Mouse (Mus musculus): ENCODE results near the gene Rex1bd.

Gene Rex1bd

DNA sequence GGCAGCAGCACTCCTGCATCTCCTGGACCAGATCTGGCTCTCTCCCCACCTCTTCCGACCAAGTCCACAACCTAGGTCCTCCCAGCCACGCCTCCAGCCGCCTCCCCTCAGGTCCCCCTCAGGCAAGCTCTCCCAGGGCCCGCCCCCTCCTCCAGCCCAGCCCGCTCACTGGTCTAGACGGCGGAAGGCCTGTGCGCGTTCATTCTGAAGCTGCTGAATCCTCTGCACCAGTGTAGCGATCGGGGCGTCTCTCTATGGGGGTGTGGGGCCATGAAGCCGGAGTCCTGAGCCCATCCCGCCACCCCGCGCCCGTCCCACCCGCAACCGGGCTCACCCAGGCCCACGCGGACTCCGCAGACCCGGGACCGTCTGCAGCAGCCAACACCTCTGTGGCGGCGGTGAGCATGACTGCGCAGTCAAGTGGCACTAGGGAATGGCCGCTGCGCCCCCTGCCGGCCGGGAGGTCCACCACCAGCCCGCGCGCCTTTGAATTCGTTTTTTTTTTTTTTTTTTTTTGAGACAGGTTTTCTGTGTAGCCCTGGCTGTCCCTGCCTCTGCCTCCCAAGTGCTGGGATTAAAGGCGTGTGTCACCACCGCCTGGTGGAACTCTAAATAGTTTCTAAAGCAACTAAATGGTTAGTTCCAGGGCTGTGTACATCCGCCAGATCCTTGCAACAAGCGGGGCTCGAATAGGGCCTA is at the start of gene Rex1bd:
Rex1bd (minus strand) TSS at position 425 of the 699 bp plus-strand sequence.
- peak; percentile 87 for DNase-seq (ENCODE audit: low spot score)

DNA sequence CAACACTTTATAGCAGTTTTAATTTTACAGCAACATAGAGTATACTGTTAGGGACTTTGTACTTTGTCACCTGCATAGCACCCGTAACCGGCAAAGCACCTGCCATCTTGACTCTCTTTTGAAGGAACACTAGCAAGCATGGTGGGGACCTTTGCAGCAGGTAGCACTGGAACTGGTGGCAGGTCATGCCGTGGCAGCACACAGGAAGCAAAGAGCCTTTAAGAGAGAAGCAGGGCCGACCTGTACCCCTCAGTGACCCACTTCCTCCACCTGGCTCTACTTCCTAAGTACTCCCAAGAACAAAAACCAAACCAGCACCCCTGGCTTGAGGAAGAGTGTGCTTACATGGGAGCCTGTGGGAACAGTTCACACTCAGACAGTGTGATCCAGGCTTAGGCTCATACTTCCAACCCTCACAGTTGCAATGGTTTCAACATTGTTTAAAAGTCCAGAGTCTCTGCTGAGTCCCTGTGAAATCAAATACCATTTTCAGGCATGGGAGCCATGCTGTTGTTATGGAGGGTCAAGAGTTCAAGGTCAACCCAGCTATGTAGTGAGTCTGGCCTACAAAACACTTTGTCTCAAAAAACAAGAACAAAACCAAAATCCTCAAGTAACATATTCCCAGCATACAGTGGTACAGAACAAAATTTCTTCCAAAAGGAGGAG is 48.7 kb upstream of the Rex1bd start:
- DNase-seq (ENCODE audit: low spot score), result no peak

DNA sequence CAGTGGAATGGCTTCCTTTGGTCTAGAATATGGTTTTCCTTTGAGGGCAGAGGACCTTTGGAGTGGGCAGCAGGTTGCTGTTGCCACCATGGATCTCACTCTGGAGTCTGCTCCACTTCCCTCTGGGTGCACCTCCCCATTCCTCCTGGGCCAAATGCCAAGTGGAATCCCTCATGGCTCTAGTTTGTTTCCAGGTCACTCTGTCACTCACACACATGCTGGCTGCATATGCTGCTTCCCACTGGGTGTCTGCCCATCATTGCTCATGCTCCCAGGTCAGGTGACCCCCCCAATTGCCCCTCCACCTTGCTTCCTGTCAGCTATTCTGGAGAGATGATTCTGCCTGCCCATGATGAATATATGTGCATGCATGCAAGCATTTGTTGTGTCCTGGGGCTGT is 47.2 kb upstream of the Rex1bd start:
- no peak for DNase-seq (ENCODE audit: low spot score)

DNA sequence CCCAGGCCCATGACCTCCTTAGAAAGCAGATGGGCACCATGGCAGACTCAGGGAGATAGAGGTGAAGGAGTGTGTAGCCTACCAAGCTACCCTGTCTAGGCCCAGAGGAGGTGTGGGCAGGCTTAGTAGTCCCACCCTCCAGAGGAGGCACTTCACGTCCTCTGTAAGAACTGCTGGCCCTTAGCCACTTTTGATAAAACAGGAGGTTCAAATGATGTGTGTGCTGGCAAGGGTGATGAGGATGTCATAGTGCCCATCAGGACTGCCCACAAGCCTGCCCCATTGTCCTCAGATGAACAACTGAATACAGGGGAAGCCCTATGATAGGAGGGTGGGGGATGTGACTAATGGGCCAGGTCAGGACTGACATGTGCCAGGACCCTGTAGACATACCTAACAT is 46.3 kb upstream of the Rex1bd start:
- DNase-seq (ENCODE audit: low spot score), result no peak

DNA sequence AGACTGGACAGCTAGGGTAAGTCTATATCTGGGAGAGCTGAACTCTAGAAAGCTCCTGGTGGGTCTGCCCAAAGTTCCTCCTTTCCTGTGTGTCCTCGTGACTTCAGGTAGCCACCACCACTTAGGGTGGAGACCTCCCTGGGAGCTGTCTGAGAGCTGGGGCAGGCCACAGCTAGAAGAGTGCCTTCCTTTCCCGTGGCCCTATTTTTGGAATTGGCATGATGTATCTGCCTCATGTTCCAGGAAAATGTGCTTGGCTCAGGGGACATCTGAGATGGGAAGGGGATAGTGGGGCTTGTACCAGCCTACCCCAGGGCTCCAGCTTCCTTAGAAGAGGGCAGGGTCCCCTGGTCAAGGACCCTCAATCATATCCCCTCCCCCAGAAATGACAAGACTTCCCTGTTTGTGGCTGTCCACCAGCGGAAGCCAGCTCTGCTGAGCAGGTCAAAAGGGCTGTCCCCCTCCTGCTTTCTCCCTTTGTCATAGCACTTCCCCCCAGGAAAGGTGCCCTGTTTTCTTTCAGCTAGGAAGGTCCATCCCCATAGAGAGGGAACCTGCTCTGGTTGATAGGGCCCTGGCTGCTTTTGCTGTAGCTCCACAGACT is 45.1 kb upstream of the Rex1bd start:
- no peak for DNase-seq (ENCODE audit: low spot score)

DNA sequence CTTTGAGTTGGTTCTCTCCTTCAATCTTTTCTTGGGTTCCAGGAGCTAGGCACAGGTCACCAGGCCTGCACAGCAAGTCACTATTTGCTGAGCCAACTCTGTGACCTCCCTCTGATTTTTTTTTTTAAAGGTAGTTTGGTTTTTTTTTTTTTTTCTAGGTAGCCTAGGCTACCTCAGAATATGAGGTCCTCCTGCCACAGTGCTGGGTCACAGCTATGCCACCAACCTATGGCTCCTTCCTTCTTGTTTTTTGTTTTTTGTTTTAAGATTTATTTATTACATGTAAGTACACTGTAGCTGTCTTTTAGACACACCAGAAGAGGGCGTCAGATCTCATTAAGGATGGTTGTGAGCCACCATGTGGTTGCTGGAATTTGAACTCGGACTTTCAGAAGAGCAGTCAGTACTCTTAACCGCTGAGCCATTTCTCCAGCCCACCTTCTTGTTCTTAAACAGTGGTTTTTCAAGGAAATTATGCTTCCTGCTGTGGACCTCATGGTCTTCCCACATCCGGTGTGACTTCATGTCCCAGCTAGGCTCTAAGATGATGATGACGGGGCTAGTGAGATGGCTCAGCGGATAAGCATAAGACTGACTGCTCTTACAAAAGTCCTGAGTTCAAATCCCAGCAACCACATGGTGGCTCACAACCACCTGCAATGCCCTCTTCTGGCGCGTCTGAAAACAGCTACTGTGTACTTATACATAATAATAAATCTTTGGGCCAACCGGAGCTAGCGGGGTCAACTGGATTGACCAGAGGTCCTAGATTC is 43.0 kb upstream of the Rex1bd start:
- no peak for DNase-seq (ENCODE audit: low spot score)

DNA sequence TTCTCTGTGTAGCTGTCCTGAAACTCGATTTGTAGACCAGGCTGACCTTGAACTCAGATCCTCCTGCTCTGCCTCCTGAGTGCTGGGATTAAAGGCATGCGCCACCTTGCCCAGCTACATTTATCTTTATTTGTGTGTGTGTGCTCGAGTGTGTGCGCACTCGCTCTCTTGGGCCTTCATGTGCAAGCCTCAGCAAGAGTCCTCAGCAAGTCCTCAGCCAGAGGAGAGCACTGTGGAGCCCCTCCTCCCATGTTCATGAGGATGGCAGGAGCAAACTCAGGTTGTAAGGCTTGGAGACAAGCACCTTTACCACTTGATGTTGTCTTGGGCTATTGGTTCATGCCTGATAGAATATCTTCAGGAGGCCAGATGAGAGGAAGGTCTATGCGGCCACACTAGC is 41.2 kb upstream of the Rex1bd start:
- no peak for DNase-seq (ENCODE audit: low spot score)

DNA sequence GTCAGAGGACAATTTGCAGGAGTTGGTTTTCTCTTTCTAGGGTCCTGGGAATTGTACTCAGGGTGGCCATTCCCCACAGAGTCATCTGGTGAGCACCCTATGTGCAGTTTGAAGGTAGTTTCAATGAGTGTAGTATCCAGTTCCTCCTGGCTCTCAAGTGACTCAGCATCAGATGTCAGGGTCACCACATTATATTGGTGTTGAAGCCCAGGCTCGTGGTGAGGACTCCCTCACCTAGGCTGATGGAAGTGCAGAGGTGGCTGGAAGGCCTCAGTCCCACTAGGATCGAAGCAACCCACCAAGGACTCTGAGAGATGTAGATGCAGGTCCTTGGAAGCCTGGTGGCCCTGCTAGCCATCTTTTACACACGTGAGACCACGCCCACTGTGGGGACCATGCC is 39.9 kb upstream of the Rex1bd start:
- no peak for DNase-seq (ENCODE audit: low spot score)

DNA sequence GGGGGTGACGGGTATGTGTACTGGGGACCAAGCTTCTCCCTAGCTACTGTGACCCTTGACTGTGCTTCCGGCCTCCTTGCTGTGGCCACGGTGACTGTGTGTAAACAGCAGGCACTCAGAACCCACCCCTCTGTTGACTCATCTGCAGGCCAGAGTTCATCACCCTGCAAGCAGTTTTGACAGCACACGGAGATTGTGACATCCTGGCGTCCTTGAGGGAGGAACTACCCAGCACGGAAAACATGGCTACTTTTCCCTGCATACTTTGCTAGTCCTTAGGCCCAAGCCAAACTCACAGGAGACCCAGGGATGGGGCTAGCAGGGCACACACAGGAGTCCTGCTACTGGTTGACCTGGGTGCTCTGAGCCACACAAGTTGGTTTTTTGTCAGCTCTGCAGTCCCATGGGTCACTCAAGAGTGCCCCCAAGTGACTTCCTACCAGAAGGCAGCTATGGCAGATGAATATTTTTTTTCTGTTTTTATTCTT is 37.7 kb upstream of the Rex1bd start:
- no peak for DNase-seq (ENCODE audit: low spot score)

DNA sequence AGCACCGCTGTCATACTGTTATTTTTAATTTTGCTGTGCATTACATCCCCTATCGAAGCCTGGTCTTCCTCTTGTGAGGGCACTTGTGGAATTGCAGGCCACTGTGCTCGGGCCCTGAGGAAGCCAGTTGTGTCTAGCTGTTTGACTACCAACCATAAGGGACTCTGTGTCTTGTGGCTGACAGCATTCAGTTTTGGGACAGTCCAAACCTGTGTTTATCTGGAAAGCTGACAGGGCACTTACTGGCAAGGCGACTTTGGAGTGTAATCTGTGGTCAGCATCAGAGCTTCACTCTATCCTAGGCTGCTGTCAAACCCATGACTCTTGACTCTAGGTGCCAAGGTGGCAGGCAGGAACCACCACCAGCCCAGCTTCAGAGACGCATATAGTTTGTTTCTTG is 34.5 kb upstream of the Rex1bd start:
- DNase-seq (ENCODE audit: low spot score), result no peak

DNA sequence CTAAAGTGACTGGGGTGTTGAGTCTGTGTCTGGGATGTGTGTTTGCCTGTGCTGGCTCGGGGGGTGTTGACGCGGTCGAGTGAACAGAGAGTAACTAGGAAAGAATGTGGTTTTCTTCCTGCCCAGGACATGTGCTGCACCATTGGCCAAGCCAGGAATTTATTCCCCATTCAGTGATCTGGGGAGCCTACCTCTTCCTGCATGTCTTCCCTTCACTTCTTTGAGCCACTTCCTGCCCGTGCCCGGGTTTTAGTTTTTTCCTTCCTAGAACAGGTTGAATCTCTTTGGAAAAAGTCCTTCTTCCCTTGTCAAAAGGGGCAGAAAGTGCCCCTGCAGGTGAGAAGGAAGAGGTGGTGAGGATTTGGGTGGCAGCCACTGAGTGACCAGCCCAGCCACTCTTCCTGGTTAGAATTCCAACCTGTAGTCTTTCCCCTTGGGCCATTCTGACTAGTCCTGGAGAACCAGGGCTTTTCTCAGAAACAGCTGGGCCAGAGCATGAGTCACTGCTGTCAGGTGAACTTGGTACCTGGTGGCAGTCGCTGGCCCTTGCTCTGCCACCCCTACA is 34.0 kb upstream of the Rex1bd start:
- DNase-seq (ENCODE audit: low spot score), result no peak

DNA sequence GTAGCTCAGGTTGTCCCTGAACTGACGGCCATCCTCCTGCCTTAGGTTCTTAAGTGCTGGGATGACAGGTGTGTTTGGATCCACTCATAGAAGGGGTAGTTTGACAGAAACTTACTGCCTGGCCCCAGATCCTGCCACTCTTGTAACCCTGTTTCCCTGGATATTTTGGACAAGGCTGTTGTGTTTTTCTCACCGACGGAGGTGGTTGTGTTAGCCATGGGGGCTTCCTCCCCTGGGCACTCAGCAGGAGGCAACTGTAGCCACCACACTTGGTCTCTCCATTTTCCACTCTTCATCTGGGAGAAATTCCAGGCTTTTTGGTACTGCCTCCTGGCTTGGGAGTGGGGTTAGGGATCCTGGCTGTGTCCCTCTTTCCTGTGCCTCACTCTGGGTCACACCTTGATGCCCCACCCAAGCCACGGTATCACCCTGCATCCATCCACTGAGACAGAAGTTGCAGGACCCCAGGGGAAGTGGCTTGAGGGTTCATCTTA is 33.5 kb upstream of the Rex1bd start:
- DNase-seq (ENCODE audit: low spot score), result no peak

DNA sequence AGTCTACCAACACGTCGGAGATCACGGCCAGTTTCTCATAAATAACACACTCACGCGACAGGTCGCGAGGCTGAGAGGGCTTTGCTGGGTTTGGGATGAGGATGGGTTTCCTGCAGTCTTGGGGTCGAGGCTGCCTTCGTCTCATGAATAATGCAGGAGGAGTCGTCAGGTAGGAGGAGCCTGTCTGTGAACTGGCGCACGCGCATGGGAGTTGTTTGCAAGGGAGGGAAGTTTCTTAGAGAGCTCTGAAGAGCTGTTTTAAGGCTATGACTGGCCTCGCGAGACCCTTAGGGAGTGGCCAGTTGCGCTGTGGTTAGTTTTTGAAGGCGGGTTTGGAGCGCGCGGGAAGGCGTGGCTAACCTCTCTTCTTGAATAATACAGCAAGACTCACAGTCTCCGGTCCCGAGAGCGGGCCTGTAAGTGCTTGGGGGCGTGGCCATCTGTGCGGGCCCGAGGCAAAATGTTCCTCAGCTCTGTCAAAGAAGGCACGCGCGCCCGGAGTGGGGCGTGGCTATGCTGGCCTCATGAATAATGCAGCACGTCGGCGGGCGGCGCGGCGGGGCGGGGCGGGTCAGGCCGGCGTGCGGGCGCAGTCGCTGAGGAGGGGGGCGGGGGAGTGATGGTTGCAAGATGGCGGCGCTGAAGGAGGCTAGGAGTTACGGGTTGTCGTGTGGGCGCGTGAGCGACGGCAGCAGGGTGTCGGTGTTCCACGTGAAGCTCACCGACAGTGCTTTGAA is 32.7 kb upstream of the Rex1bd start, which contains the start of gene Ell:
Ell (plus strand) TSS at position 381 of the 737 bp plus-strand sequence.
- peak; percentile 99 for DNase-seq (ENCODE audit: low spot score)

DNA sequence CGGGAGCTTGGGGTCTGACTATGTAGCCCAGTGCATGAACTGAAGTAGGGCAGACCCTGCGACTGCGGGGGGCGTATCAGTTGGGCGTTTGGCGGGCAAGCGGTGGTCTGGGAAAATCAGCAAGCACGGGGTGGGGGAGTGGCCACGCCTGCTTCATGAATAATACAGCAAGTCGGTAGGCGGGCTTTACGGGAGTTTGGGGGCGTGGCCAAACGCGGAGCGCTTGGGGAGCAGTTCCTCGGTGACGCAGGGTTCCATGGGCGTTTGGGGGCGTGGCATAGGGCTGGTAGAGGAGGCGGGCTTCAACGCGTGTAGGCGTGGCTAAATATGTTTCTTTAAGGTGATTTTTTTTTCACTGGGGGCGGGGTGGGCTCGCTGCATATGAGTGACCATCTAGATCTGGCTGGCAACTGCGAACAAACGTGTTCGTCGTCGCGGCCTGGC is 32.1 kb upstream of the Rex1bd start:
- DNase-seq (ENCODE audit: low spot score), result peak; percentile 99

DNA sequence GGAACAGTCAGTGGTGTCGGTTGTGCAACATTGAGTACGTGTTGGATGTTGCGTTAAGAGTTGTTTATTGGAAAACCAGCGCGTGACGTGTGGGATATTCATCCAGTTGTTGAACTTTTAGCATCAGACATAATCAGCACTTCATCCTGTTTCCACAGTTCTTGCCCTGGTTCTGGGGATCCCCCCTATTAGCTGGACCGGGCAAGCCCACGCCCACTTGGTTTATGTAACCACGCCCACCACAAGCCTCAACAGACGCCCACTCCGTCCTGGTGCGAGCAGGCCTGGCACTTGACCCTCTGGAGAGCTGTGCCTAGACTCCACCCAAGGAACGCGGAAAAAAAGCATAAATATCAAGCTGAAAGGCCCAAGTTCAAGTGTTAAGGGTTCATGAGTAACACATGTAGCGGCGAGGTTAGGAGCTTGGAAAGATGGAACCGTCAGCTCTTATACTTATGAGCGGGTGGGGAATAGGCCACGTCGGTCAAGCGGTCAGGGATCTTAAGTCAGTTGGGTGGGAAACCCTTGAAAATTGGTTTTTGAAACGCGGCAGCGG is 31.6 kb upstream of the Rex1bd start:
- DNase-seq (ENCODE audit: low spot score), result no peak

DNA sequence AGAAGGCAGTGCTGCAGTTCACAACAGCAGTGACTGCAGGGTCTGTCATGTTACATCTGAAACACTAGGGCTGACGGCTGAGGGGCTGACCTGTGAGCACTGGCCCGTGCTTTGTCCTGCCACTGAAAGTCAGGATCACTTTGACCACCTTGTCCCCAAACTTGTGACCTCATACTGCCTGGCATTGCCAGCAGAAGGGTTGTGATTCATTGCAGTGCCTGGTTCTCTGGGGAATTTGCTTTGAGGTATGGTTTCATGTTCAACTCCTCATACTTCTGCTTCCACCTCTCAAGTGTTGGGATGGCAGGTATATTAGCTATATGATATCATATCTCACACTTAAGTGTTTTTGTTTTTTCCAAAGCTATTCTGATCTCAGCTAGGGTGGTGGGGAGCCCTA is 29.1 kb upstream of the Rex1bd start:
- DNase-seq (ENCODE audit: low spot score), result no peak

DNA sequence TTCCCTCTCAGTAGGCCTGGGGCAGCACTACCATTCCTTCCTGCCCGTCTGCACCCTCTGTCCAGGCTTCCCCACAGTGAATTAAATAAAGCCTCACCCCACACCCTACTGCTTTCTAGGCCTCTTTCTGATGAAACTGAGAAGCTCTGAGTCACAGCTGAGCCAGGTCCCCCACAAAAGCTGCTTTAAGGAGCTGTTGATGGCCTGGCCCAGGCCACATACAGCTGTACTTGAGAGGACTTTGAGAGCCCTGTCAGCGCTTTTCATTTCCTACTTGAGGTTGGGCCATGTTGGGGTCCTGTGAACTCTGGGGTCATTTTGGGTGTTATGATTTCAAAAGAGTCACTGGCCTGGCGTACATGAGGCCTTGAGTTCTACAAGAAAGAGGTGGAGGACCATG is 28.7 kb upstream of the Rex1bd start:
- no peak for DNase-seq (ENCODE audit: low spot score)

DNA sequence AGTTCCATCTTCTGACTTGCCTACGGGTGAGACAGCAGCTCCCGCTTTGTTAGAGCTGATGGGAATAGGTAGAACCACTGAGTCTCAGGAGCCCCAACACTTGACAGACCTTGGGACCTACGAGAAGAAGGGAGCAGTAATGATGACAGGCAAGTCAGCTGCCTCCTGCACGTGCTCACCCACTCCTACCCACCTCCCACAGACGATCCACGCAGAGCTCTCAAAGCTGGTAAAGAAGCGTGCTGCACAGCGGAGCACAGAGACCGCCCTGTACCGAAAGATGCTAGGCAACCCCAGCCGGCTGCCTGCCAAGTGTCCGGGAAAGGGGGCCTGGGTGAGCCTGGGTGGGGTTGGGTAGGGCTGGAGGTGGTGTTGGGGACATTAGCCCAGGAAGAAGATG is 27.7 kb upstream of the Rex1bd start:
- peak; percentile 51 for DNase-seq (ENCODE audit: low spot score)

DNA sequence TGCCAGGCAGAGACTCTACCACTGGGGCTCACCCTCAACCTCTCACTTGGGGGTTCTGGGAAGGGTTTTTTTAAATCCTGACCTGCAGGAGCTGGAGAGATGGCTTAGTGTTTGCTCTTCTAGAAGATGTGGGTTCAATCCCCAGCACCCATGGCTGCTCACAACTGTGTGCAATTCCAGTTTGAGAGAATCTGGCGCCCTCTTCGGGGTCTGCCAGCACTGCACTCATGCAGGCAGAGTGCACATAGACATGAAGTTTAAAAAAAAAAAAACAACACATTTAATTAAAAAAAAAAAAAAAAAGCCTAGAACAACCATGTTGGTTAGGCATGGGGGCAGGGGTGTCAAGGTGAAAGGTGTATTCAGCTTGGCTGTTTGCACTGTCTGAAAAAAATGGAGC is 23.8 kb upstream of the Rex1bd start:
- no peak for DNase-seq (ENCODE audit: low spot score)

DNA sequence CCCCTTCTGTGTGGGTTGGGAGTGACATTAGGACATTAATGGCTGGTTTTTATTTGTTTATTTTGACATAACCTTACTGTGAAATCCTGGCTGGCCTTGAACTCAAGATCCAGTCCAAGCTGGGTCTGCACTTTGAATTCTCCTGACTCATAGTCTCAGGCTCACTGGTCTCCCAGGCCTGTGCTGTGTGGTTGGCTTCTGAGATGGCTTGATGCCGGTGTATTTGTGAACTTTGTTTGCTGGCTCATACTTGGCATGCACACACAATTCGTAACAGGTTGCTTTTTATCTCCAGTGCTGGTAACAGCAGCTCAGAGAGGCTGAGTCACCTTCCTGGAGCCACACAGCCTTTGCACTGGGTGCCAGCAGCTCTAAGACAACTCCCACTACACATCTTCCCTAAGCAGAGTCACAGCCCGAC is 23.2 kb upstream of the Rex1bd start:
- no peak for DNase-seq (ENCODE audit: low spot score)

DNA sequence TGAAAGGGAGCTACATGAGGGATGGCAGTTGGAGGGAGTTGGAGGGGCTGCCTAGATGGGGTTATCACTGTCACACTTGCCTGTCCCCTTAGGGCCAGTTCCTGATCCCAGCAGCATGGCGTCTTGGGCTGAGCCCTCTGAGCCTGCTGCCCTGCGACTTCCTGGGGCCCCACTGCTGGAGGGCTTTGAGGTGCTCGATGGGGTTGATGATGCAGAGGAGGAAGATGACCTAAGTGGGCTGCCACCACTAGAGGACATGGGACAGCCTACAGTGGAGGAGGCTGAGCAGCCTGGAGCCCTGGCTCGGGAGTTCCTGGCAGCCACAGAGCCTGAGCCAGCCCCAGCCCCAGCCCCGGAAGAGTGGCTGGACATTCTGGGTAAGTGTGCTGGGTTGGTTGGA is 22.7 kb upstream of the Rex1bd start:
- DNase-seq (ENCODE audit: low spot score), result no peak

All from left cerebral cortex, adult 11 months (tissue).